In the genomic region with DNA sequence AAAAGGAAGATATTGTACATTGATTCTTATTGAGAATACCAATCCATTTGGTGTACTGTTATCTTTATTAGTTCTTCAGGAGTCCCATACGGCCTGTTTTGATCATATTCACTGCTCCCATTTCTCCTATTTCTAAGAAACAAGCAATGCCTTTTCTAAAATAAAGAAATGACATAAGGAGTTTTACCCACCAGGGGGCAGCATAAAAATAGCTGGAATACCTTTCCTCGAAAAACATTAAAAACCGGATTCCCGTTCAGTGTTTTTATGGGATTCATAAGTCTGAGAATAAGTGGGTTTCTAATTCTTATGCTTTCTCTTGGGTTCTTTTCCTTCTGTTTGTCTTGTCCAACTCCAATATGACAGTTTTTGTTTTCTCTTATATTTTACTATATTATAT, we compare ENCODE assay signal across 11 mouse cellular contexts. TPM values are rescaled to one million over a fixed set of nuclear protein-coding genes. Genes with fewer than 3 reads are reported as not detected.
DNase-seq lines count a peak whose midpoint lies in the region; ATAC-seq and TF ChIP-seq lines count a peak whose summit lies in the region.
"Had no signal": no experiment of that assay in that cellular context is flagged by ENCODE, and none has a peak within 500 bp of the region (broad histone marks: within the 10 kb centered on the region; RNA-seq: fewer than 3 reads in every experiment).

No protein-coding gene starts in this region.

- no peak for ATAC-seq in embryonic facial prominence, embryonic 11.5 days (replicated peaks; ENCODE audit: insufficient number of reproducible peaks, low FRiP score, low TSS enrichment, low read depth)
- no peak for ATAC-seq in erythroid progenitor cell, adult 5-6 weeks (replicated peaks; ENCODE audit: low FRiP score, poor library complexity, severe bottlenecking)
- ATAC-seq in frontal cortex, adult (ENCODE audit: low TSS enrichment), result no peak
- ATAC-seq: Patski had no signal

- peak; percentile 71 for TF ChIP-seq CTCF in left cerebral cortex, adult 2 months (IDR thresholded peaks at IDR 0.05)

- no peak overlapping the region for H3K9ac ChIP-seq in embryonic facial prominence, embryonic 11.5 days (replicated peaks; ENCODE audit: low read length)
- H3K9ac ChIP-seq: embryonic facial prominence, embryonic 13.5 days had no signal

- H3K4me2 ChIP-seq in embryonic facial prominence, embryonic 11.5 days (ENCODE audit: low read depth, low read length), result no peak overlapping the region
- H3K4me2 ChIP-seq: embryonic facial prominence, embryonic 13.5 days had no signal

- no peak overlapping the region for H3K27ac ChIP-seq in embryonic facial prominence, embryonic 11.5 days (replicated peaks; ENCODE audit: low read depth, low read length)
- no peak overlapping the region for H3K27ac ChIP-seq in embryonic facial prominence, embryonic 10.5 days (replicated peaks)
- H3K27ac ChIP-seq in left cerebral cortex, adult 2 months, result no peak overlapping the region
- H3K27ac ChIP-seq: embryonic facial prominence, embryonic 13.5 days; macrophage had no signal

- H3K27me3 ChIP-seq in embryonic facial prominence, embryonic 11.5 days (ENCODE audit: control insufficient read depth, insufficient read depth, low read length), result no peaks in the 10 kb centered on the region
- H3K27me3 ChIP-seq in embryonic facial prominence, embryonic 10.5 days (replicated peaks; ENCODE audit: low read depth, poor library complexity, severe bottlenecking), result no peaks in the 10 kb centered on the region
- H3K27me3 ChIP-seq: embryonic facial prominence, embryonic 13.5 days; Patski had no signal

- WGBS in embryonic facial prominence, embryonic 11.5 days, result 53% methylated on average over 4 of the region's 4 CpGs
- WGBS in embryonic facial prominence, embryonic 10.5 days, result 65% methylated on average over 4 of the region's 4 CpGs

- peak; percentile 84 for DNase-seq in embryonic facial prominence, embryonic 11.5 days (ENCODE audit: low spot score)
- DNase-seq in embryonic facial prominence, embryonic 10.5 days (ENCODE audit: low spot score), result no peak
- DNase-seq in left cerebral cortex, adult 2 months (ENCODE audit: extremely low spot score in 1 of 2, low spot score in 2 of 2), result no peak
- no peak for DNase-seq in left cerebral cortex, postnatal 10 days (ENCODE audit: extremely low spot score in 1 of 2, low spot score in 2 of 2)
- DNase-seq in A20 (ENCODE audit: low read depth, low spot score), result peak; percentile 39
- peak; percentile 36 for DNase-seq in embryo, embryonic 10 days (ENCODE audit: low spot score)

- H3K9me3 ChIP-seq in embryonic facial prominence, embryonic 11.5 days (replicated peaks; ENCODE audit: control insufficient read depth, low read length), result no peaks in the 10 kb centered on the region
- no peaks in the 10 kb centered on the region for H3K9me3 ChIP-seq in embryonic facial prominence, embryonic 10.5 days
- H3K9me3 ChIP-seq: embryonic facial prominence, embryonic 13.5 days had no signal

- H3K36me3 ChIP-seq in embryonic facial prominence, embryonic 11.5 days (replicated peaks; ENCODE audit: control insufficient read depth, insufficient read depth, low read depth, low read length), result no peaks in the 10 kb centered on the region
- H3K36me3 ChIP-seq in embryonic facial prominence, embryonic 10.5 days (replicated peaks), result no peaks in the 10 kb centered on the region
- H3K36me3 ChIP-seq: embryonic facial prominence, embryonic 13.5 days had no signal

- intact Hi-C loops in left cerebral cortex, adult 2 months (cut with DNase I), result loop anchor here (1.0 kb wide), 1 partner anchor 147 kb away; no protein-coding TSS in a partner anchor
- intact Hi-C loops in left cerebral cortex, postnatal 10 days (cut with DNase I), result loop anchor here (2.0 kb wide), 1 partner anchor 146 kb away; no protein-coding TSS in a partner anchor

- H3K4me1 ChIP-seq in embryonic facial prominence, embryonic 11.5 days (ENCODE audit: control insufficient read depth, insufficient read depth, low read length), result no peaks in the 10 kb centered on the region
- no peaks in the 10 kb centered on the region for H3K4me1 ChIP-seq in embryonic facial prominence, embryonic 10.5 days

- H3K4me3 ChIP-seq in embryonic facial prominence, embryonic 11.5 days (ENCODE audit: low read depth, low read length), result no peak overlapping the region
- no peak overlapping the region for H3K4me3 ChIP-seq in embryonic facial prominence, embryonic 10.5 days
- no peak overlapping the region for H3K4me3 ChIP-seq in left cerebral cortex, adult 2 months
- H3K4me3 ChIP-seq: embryonic facial prominence, embryonic 13.5 days had no signal

RNA-seq across cellular contexts. Expression of a gene that starts 18.3 kb away (rescaled TPM):
- polyA plus RNA-seq in embryonic facial prominence, embryonic 11.5 days (2014; fragmentation: Nextera tagmentation; extraction: Ambion mirVana), result 314 and 333 TPM in 2 replicates
- polyA plus RNA-seq in embryonic facial prominence, embryonic 10.5 days (2016; fragmentation: Nextera tagmentation; extraction: Ambion mirVana), result 354 and 357 TPM in 2 replicates
- total RNA-seq in left cerebral cortex, adult 2 months (2021), result 10 to 100 TPM; 85.3 to 87.5 TPM
- 100 to 1,000 TPM; 106 to 109 TPM for total RNA-seq in left cerebral cortex, postnatal 10 days (2021)
- 54.8 and 74.6 TPM in 2 replicates for total RNA-seq in erythroid progenitor cell, adult 5-6 weeks (2015; ENCODE audit: low replicate concordance)
- total RNA-seq in erythroid progenitor cell, adult 5-6 weeks (2017; ENCODE audit: low replicate concordance), result 20.9 and 60.2 TPM in 2 replicates

RNA-seq across cellular contexts. Expression of a gene that starts 36.0 kb away (rescaled TPM):
- polyA plus RNA-seq in embryonic facial prominence, embryonic 11.5 days (2014; fragmentation: Nextera tagmentation; extraction: Ambion mirVana), result 244 and 248 TPM in 2 replicates
- polyA plus RNA-seq in embryonic facial prominence, embryonic 10.5 days (2016; fragmentation: Nextera tagmentation; extraction: Ambion mirVana), result 231 and 235 TPM in 2 replicates
- 10 to 100 TPM; 62.4 to 78.7 TPM for total RNA-seq in left cerebral cortex, adult 2 months (2021)
- total RNA-seq in left cerebral cortex, postnatal 10 days (2021), result 10 to 100 TPM; 52.8 to 56.1 TPM
- 35.3 and 54.1 TPM in 2 replicates for total RNA-seq in erythroid progenitor cell, adult 5-6 weeks (2015; ENCODE audit: low replicate concordance)
- total RNA-seq in erythroid progenitor cell, adult 5-6 weeks (2017; ENCODE audit: low replicate concordance), result 16.1 and 25.7 TPM in 2 replicates

Comparison
In these comparisons a context has a peak if more than half of its experiments do, and no peak if none do; other contexts are left out.
1. DNase-seq: peak in embryonic facial prominence, embryonic 11.5 days (single experiment), A20 (single experiment) and embryo, embryonic 10 days (single experiment); none in embryonic facial prominence, embryonic 10.5 days (single experiment), left cerebral cortex, adult 2 months (0 of 2) and left cerebral cortex, postnatal 10 days (0 of 2).